Mouse (Mus musculus) adrenal gland, adult 18-20 months (tissue): Measurements from ENCODE around the gene Tmem106c. TPM values are rescaled to one million over a fixed set of nuclear protein-coding genes. Genes with fewer than 3 reads are reported as not detected.

ENCODE experiments used
- DNase-seq, 2 experiments: peaks; one replicate each; pipeline ENCODE4 v3.0.0; 2021 to 2022; ENCODE audit warnings: low spot score in 2 of 2
- total RNA-seq, 2 experiments: library from RNA; stranded (reverse); gene quantifications; 1 replicate in 1 of 2; 2 replicates in 1 of 2; pipeline ENCODE4 v1.2.3; 2021

Gene Tmem106c
- total RNA-seq, 2 experiments from 2014 or later, result 58.7 to 65.1 TPM

DNA sequence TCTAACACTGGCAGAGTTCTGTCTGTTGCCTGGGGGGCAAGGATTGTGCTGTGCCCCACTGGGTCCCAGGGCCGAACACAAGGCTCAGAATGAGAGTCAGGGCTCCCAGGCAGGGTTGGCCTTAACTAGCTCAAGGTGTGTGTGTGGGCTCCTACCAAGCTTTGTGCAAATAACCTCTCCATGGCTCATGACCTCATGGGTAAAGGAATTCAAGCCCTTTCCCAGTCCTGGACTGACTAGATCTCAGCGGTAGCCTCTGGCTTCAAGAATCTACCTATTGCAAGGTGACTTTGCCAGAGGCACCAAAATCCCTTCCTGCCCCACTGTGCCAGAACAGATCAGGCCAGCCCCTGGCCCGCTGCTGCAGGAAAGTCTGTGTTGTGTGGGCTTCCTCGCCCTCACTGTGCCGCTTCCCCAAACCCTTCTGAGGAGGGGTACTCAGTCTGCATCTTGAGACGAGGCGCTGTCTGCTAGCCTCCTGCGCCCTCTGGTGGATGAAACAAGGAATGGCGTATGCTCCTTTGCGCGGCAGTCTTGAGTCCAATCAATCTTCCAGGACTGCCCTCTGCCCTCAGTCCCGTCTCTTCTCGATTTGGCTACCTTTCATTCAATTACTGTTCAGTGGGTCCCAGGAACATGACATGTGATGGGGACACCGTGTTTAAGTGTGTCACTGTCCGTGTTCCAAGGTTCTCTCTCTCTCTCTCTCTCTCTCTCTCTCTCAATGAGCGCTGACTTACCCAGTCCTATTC is 11.7 kb upstream of the Tmem106c start:
- DNase-seq, result peak; percentile 53 to 59

GRCm38 (mm10) chr15:97952889-97953189 is 11.2 kb upstream of the Tmem106c start:
- no peak for DNase-seq

DNA sequence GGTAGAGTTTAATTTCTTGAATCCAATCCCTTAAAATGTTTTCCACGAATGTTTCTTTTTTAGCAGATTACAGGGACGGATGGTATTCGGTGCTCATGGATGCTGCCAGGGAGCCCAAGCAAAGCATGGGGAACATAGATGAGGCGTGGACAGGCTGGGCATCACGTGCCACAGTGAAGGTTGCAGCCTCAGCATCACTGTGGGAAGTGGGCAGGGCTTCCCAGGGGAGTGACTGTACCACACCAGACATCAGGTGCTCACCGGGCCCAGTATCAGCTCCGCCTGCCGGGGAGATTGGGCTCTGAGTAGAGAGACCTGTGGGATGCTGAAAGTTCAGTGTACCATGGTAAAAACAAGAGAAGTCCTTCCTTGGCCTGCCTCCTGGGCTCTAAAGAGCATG is 9.3 kb upstream of the Tmem106c start:
- no peak for DNase-seq

DNA sequence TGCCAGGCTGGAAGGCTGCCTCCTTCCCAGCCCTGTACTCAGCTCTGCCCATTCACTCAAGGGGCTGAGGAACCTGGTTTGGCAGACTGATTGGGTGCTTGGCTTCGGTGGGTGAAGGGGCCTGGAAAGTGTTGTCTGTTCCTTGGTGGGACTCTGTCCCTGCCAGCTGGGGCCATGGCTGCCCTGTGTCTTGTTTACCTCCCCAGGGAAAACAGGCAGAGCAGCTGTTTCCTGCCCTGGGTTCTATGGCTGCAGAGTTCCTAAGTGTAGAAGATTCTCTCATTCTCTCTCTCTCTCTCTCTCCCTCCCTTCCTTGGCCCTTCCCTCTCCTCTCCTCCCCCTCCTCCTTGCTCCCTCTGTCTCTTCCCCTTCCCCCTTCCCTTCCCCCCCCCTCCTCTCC is 8.7 kb upstream of the Tmem106c start:
- no peak for DNase-seq

DNA sequence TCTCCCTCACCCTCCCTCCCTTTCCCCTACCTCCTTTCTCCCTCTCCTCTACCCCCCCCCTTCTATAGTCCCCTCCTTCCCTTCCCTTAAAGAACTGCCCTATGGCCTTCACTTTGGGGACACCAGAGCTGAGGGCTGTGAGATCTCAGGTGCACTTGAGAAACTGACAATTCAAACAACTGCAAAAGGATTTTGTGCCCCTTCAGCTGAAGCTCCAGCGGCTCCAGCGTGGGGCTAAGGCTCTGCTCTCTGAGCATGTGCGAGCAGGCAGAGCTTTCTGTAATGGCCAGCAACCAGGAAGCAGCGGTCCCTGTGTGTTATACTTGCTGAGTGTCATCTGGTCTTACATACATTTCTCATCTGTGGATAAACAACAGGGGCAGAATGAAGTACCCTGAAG is 8.3 kb upstream of the Tmem106c start:
- no peak for DNase-seq

DNA sequence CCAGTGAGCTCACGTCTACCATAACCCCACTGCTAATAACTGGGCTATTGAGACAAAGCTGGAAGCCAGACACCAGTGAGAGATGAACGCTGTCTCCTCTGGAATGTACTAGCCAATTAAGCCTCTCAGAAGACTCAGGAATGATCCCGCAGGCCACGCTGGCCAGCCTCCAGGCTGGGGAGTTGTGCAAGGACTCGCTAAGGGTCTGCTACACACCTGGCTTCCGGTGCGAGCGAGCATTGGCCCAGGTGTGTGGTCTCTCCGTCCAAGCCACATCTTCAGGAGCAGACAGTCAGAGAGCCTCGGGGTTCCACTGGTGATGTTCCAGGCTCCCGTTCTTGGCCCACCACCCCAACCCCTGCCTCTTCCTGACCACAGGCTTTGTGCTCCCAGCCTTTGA is 7.6 kb upstream of the Tmem106c start:
- DNase-seq, result no peak

DNA sequence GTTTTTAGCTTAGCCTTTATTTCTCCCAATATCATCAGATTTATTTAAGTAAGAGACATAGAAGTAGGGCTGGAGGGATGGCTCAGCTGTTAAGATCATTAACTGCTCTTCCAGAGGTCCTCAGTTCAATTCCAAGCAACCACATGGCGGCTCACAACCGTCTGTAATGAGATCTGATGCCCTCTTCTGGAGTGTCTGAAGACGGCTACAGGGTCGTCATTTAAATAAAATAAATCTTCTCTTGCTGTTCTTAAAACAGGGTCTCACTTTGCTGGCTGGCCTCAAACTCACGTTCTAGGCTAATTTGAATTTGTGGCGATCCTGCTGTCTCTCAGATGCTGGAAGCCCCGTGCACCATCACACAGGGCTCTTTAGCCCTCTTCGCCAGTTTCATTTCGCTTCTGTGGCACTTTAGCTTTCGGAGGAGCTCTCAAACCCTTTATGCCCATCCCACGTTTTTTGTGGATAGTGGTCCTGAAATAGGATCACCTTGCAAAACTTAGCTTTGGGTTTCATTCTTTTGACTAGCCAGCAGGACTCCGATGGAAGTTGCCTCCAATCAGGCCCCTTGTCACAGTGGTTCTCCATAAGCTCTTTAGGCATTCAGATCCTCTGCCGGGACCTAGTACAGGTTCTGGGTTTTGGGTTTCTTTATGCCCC is 541 bp upstream of the Tmem106c start:
- DNase-seq, result no peak

- DNase-seq, result no peak
Observed at GRCm38 (mm10) chr15:97964836-97965187, 812 bp downstream of the Tmem106c start.

DNA sequence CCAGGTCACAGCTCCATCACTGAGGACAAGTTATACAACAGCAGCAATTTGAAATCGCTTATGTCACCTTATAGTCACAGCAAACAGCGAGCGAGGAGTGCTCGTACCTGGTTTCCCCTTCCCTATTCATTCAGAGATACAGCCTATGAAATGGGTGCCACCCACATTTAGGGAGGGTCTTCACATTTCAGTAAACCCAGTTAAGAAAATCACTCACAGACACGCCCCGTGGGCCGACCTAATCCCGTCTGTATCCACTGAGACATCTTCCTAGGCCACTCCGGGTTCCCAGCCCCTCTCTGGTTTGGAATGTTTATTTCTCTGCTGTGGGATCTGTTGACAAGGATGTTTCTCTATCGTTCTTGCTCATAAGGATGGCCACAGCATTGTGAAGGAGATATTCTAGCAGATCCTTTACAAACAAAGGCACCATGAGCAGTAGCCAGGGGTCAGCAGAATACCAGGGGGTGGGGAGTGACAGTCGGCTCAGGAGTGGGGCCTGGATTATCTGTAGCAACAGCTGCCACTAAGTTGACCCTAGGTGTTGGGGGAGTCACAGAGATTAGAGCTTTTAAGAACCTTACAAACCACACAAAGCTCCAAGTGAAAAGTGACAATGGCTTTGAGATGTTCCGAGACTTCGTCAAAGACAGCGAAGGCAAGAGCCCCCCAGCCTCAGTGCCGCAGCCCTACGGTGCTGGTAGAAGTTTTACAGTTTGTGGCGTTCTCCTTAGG is 1.5 kb downstream of the Tmem106c start:
- no peak for DNase-seq

DNA sequence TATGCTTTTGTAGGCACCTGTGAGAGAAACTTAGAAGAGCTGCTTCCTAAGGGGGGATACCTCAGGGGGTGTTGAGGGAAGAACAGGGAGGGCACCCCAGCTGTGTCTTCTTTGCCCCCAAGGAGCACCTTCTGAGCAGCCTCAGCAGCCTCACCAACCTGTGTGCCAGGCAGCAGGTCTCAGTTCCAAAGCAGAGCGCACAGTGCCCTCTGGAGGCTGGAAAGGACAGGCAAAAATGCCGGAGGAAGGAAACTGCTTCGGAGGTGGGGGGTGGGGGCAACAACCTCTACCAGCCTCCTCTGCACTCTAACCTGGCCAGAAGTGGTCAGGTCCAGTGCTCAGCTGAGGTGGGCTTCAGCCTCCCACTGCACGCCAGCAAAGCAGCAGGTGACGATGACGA is 6.3 kb downstream of the Tmem106c start:
- no peak for DNase-seq

- DNase-seq, result no peak
Observed at GRCm38 (mm10) chr15:97972580-97972979, 8.6 kb downstream of the Tmem106c start.

- no peak for DNase-seq
Observed at GRCm38 (mm10) chr15:97973248-97974005, 9.4 kb downstream of the Tmem106c start.

DNA sequence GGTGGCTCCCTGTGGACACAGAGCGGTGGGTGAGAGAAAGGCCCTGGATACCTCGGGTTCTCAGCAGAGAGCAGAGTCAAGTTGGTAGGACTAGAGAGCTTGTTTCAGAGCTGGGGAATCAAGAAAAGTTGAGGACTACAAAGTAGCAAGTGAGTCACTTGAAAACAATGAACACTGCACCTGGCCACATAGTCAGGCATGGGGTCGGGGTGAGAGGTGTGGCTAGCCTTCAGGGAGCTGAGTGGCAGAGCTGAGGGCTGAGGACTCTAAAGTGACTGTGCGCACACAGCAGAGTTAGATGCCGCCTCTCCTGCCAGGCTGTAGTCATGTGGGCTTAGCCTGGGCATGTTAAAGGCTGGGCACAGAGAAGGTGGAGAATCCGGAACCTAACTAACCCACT is 17.6 kb downstream of the Tmem106c start:
- no peak for DNase-seq

DNA sequence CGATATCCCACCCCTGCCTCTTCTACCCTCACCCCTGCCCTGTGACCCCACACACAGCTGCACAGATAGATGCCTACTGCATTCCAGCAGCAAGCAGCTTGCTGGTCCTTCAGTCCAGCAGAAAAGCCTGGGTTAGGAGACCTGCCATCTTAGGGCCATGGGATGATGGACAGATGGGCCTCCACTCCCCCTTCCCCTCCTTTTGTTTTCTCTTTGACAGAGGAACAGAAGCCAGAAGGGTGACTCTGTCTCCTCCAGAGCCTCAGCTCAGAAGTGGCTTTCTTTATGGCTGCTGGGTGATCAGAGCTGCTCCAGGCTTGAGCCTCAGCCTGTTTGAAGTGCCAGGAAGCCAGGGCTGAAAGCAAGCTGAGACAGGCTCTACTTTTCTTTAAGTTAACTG is 25.5 kb downstream of the Tmem106c start:
- no peak for DNase-seq

- DNase-seq, result no peak
Observed at GRCm38 (mm10) chr15:97990124-97990523, 26.1 kb downstream of the Tmem106c start.

DNA sequence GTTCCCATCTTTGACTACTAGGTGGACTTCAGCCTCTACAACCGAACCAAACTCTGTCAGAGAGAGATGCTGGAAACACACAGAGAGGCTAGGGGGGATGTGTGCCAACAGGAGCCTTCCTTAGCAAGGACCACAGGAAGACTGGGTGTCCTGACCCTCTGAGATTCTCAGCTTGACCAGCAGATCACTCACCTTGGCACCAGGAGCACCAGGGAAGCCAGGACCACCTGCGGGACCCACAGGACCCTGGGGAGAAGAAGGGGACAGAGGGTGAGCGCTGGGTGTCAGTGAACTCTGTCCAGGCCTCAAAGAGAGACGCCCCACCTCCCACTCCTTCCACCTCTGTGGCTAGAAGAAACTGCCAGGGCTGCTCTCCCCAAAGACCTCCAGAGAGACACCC is 26.7 kb downstream of the Tmem106c start:
- DNase-seq, result no peak

DNA sequence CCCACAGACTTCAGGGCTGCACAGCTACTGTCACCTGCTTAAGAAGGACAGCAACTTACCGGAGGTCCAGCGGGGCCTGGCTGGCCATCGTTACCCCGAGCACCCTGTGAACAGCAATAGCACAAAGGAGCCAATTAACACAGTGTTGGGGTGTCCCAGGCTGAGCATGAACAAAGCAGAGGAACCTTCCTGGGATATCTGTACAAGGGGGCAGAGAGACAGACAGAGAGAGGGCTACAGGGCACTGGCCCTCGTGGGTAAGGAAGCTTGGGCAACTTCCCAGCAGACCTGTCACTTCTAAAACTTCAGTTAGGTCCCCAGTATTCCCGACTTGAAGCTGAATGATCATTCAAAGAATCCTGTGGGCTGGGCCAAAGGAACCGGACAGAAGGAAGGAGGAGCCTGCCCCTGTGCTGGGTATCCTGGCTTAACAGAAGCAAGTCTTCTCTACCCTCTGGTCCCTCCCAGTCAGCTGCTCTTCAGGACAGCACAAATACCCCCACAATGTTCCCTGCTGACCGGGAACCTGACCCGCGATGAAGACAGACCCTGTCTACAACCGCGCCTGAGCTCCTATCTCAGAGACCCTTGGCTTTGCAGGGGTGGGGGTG is 27.4 kb downstream of the Tmem106c start:
- DNase-seq, result no peak

- no peak for DNase-seq
Observed at GRCm38 (mm10) chr15:97992027-97992711, 28.2 kb downstream of the Tmem106c start.

DNA sequence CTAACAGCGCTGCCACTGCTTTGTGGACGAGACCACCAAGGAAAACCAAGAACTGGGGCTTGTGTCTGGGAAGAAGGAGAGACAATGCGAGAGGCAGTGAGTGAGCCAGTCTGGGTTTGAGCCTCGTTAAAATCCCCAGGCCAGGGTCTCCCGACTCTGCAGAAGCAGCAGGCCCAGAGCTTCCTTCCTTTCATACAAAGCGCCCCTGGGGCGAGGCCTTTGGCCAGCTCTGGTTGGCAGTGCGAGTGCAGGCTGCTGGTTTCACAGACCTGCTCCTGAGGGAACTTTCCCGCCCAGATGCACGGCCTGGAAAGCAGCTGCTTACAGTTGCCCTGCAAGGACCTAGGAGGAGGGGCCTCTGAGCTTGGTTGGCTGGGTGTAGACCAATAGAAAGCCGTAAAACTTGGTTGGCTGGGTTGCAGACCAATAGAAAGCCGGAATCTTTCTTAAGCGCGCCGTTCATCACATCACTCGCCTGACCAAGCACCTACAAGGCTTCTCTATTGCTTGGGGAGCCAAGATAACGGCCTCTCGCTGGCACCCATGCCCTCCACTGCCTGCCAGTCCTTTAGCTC is 28.8 kb downstream of the Tmem106c start:
- peak; percentile 17 to 40 for DNase-seq

- no peak for DNase-seq
Observed at GRCm38 (mm10) chr15:97996716-97997256, 32.8 kb downstream of the Tmem106c start.
